9 mouse cellular contexts compared by ENCODE assay signal in genomic region chr2:130179507-130180019, GRCm38 (mm10). TPM values are rescaled to one million over a fixed set of nuclear protein-coding genes. Genes with fewer than 3 reads are reported as not detected.
A peak's percentile ranks its signal among the peaks of the same experiment; 100 is the strongest.
DNase-seq lines count a peak whose midpoint lies in the region; ATAC-seq and TF ChIP-seq lines count a peak whose summit lies in the region.
"Had no signal": no experiment of that assay in that cellular context is flagged by ENCODE, and none has a peak within 500 bp of the region (broad histone marks: within the 10 kb centered on the region; RNA-seq: fewer than 3 reads in every experiment).

No protein-coding gene starts in this region.

- TF ChIP-seq POLR2A in heart, adult 2 months (IDR thresholded peaks at IDR 0.05; ENCODE audit: insufficient read depth, low read depth, low read length), result no peak; the same call in 1 of the 2 replicates

- H3K36me3 ChIP-seq in heart, adult 2 months (ENCODE audit: control insufficient read depth, insufficient read depth, low read length), result peaks cover 16% of the 10 kb centered on the region
- H3K36me3 ChIP-seq in E14TG2a.4 (ENCODE audit: insufficient read depth, low read length), result peaks cover 29% of the 10 kb centered on the region
- peaks cover 13% of the 10 kb centered on the region for H3K36me3 ChIP-seq in forebrain, embryonic 16.5 days (ENCODE audit: control insufficient read depth, insufficient read depth)
- peaks cover 22% of the 10 kb centered on the region; the same call in 1 of the 2 replicates for H3K36me3 ChIP-seq in macrophage (ENCODE audit: inconsistent target)

- no peak for TF ChIP-seq EP300 in heart, adult 2 months (IDR thresholded peaks at IDR 0.05; ENCODE audit: insufficient read depth, low read depth, low read length)

- 2% methylated on average over 15 of the region's 15 CpGs for WGBS in heart, adult 2 months
- 1% methylated on average over 15 of the region's 15 CpGs for WGBS in forebrain, embryonic 16.5 days
- 3% methylated on average over 15 of the region's 15 CpGs for whole genome bisulfite sequencing in macrophage (ENCODE audit: missing documents)

- no peaks in the 10 kb centered on the region for H3K27me3 ChIP-seq in heart, adult 2 months (ENCODE audit: control insufficient read depth, insufficient read depth, low read length)
- peaks cover 2% of the 10 kb centered on the region; the same call in 1 of the 2 replicates for H3K27me3 ChIP-seq in E14TG2a.4 (ENCODE audit: insufficient read depth, low read length)
- no peaks in the 10 kb centered on the region for H3K27me3 ChIP-seq in forebrain, embryonic 16.5 days (replicated peaks; ENCODE audit: control insufficient read depth, insufficient read depth, low read length)

- no peaks in the 10 kb centered on the region for H3K9me3 ChIP-seq in E14TG2a.4 (ENCODE audit: low read length)
- H3K9me3 ChIP-seq in forebrain, embryonic 16.5 days (ENCODE audit: control insufficient read depth, low read length), result no peaks in the 10 kb centered on the region

- intact Hi-C loops in heart, adult 2 months (cut with DNase I), result loop anchor here (5.0 kb wide), 3 partner anchors 93 to 377 kb away; partner anchors contain the start of genes Nop56, Pced1a, Stk35 and Vps16
- intact Hi-C loops in heart, postnatal 10 days (cut with DNase I), result loop anchor here (5.0 kb wide), 2 partner anchors 93 to 377 kb away; partner anchors contain the start of genes Nop56 and Stk35

- peak overlapping the region; percentile 74 for H3K9ac ChIP-seq in heart, adult 2 months (ENCODE audit: low read depth, low read length)
- peak overlapping the region; percentile 100 for H3K9ac ChIP-seq in forebrain, embryonic 16.5 days (replicated peaks; ENCODE audit: low read depth, low read length)

- H3K27ac ChIP-seq in heart, adult 2 months, result peak overlapping the region; percentile 85
- peak overlapping the region; percentile 94 for H3K27ac ChIP-seq in forebrain, embryonic 16.5 days (ENCODE audit: low read length)
- peak overlapping the region; percentile 54 for H3K27ac ChIP-seq in macrophage

- DNase-seq in heart, adult 2 months, result no peak
- DNase-seq in heart, postnatal 10 days, result no peak
- no peak for DNase-seq in adrenal gland, postnatal 14 days
- no peak for DNase-seq in natural killer cell, adult 2 months (ENCODE audit: low spot score in 2 of 2)
- no peak for DNase-seq in kidney, adult 8-10 months

- H3K4me1 ChIP-seq in heart, adult 2 months (ENCODE audit: control insufficient read depth, insufficient read depth, low read length), result peaks cover 9% of the 10 kb centered on the region
- peaks cover 34% of the 10 kb centered on the region for H3K4me1 ChIP-seq in E14TG2a.4 (replicated peaks; ENCODE audit: low read depth, low read length)
- peaks cover 19% of the 10 kb centered on the region for H3K4me1 ChIP-seq in forebrain, embryonic 16.5 days (replicated peaks; ENCODE audit: control insufficient read depth, insufficient read depth, low read length)

- H3K4me3 ChIP-seq in heart, adult 2 months, result peak overlapping the region; percentile 95
- peak overlapping the region; percentile 96 for H3K4me3 ChIP-seq in E14TG2a.4 (replicated peaks; ENCODE audit: low read length)
- peak overlapping the region; percentile 99 for H3K4me3 ChIP-seq in forebrain, embryonic 16.5 days (replicated peaks; ENCODE audit: low read length)
- peak overlapping the region; percentile 65 for H3K4me3 ChIP-seq in macrophage (ENCODE audit: inconsistent target)

- H3K4me2 ChIP-seq in forebrain, embryonic 16.5 days (ENCODE audit: low read length), result peak overlapping the region; percentile 87

- peak; percentile 73 for ATAC-seq in forebrain, embryonic 16.5 days

- no peak for TF ChIP-seq CTCF in heart, adult 2 months (IDR thresholded peaks at IDR 0.05)
- TF ChIP-seq CTCF in E14TG2a.4 (conservative IDR thresholded peaks at IDR 0.05; ENCODE audit: low read length), result no peak

- peaks cover 4% of the 10 kb centered on the region; the same call in 1 of the 2 replicates for H3K79me2 ChIP-seq in heart, adult 2 months (replicated peaks; ENCODE audit: control insufficient read depth, insufficient read depth, low read length)
- peaks cover 43% of the 10 kb centered on the region for H3K79me2 ChIP-seq in macrophage (ENCODE audit: inconsistent target)

RNA-seq across cellular contexts. Expression of gene Snrpb, which starts 0.4 kb away (rescaled TPM):
- total RNA-seq in heart, adult 2 months (2021), result 100 to 1,000 TPM; 124 to 141 TPM
- 110 and 135 TPM in 2 replicates for polyA plus RNA-seq in heart, adult 2 months (2012; rRNA removed)
- 100 to 1,000 TPM; 192 to 194 TPM for total RNA-seq in heart, postnatal 10 days (2021)
- 418 TPM in 2 replicates for polyA plus RNA-seq in forebrain, embryonic 16.5 days (2015; fragmentation: Nextera tagmentation; extraction: Ambion mirVana)
- 10 to 100 TPM in 25 of 26 experiments, 1 to 10 TPM in 1; 9.0 to 38.6 (median 23.1) TPM for total RNA-seq in macrophage (2018; cell fraction: chromatin; rRNA removed)
- 100 to 1,000 TPM in 14 of 26 experiments, 10 to 100 TPM in 12; 70.7 to 144 (median 105) TPM for total RNA-seq in macrophage (2018; cell fraction: cytosol; rRNA removed)
- 10 to 100 TPM; 22.8 to 63.6 (median 36.0) TPM for total RNA-seq in macrophage (2018; cell fraction: nucleus; rRNA removed)
- 53.8 to 226 TPM (median 142 TPM) in 3 replicates for polyA plus RNA-seq in macrophage (2018)
- total RNA-seq in adrenal gland, postnatal 14 days (2021), result 182 and 196 TPM in 2 replicates

RNA-seq across cellular contexts. Expression of gene Tmc2, which starts 15.4 kb away (rescaled TPM):
- not detected for total RNA-seq in heart, adult 2 months (2021)
- not detected in 2 replicates for polyA plus RNA-seq in heart, adult 2 months (2012; rRNA removed)
- not detected for total RNA-seq in heart, postnatal 10 days (2021)
- polyA plus RNA-seq in forebrain, embryonic 16.5 days (2015; fragmentation: Nextera tagmentation; extraction: Ambion mirVana), result not detected in 2 replicates
- not detected for total RNA-seq in macrophage (2018; cell fraction: chromatin; rRNA removed)
- not detected for total RNA-seq in macrophage (2018; cell fraction: cytosol; rRNA removed)
- not detected for total RNA-seq in macrophage (2018; cell fraction: nucleus; rRNA removed)
- polyA plus RNA-seq in macrophage (2018), result not detected in 3 replicates
- not detected in 2 replicates for total RNA-seq in adrenal gland, postnatal 14 days (2021)
- total RNA-seq: left cerebral cortex, postnatal 10 days had no signal
